Mouse (Mus musculus) left cerebral cortex, postnatal 4 days (tissue): ENCODE data around the gene Enah. TPM values are rescaled to one million over a fixed set of nuclear protein-coding genes. Genes with fewer than 3 reads are reported as not detected.
A peak's percentile ranks its signal among the peaks of the same experiment; 100 is the strongest.

Experiments
- DNase-seq: peaks from one replicate; pipeline ENCODE4 v3.0.0-alpha.2; 2022
- intact Hi-C: fragments of 180-260 bp; cut with DNase I; formaldehyde crosslinking; loops from one replicate; pipeline ENCODE4 v1.15.1; 2025
- total RNA-seq, 2 experiments: library from RNA; stranded (reverse); gene quantifications; 2 replicates each; pipeline ENCODE4 v1.2.3; 2021

Gene Enah
- total RNA-seq, 2 experiments from 2014 or later = 177 to 186 TPM

DNA sequence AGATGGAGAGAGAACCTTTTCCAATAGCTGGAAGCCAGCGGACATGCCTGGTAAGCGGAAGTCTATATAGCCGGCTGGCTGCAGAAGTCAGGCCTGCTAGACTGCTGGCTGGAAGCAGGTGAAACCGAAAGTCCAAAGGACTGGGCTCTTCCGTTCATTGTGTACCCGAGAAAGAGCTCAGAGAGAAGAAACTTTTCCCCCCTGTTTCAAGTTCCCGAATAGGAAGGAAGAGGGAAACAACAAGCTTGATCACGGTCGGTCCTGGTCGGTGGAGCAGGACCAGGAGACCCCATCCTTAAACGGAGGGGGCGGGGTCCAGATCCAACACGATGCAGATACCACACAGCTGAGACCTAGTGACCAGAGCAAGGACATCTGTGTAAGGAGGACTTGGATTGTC, 167.3 kb downstream of the Enah start:
- intact Hi-C loops = no loop called here

DNA sequence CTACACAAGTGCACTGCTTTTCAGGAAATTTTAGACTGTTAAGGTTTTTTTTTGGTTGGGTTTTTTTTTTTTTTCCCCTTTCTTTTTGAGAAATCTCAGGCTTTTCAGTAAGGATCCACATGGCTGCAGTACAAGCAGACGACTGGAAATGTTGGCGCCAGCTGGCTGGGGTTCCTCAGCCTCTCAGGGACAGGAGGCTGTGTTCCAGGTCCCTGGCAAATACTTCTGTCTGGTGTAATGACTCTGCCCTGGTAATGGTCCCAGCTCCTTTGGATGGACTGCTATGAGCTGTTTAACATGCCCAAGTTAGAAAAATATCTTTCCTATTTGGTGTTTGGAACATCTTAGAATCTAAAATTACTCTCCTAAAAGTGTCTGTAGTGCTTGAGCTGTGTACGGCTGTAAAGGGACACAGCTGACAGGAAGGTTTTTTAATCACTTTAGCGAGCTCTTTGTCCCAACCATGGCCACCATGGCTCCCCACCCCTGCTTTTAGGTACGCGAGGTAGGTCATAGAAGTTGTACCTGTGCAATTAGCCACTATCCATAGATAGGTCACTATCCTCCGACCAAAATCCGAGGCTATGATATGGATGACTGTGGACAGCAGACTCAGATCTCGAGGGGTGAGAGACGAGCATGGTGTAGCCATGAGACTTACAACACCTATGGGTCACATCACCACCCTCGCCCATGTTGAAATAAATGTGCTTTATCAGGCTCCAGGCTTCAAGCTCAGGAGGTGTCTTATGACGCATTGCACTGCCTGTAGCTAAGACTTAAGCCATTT, 168.1 kb downstream of the Enah start:
- intact Hi-C loops = no loop called here
- DNase-seq = peak; percentile 79

More for the DNA sequence above, 167.3 kb downstream of the Enah start:
- no peak for DNase-seq

DNA sequence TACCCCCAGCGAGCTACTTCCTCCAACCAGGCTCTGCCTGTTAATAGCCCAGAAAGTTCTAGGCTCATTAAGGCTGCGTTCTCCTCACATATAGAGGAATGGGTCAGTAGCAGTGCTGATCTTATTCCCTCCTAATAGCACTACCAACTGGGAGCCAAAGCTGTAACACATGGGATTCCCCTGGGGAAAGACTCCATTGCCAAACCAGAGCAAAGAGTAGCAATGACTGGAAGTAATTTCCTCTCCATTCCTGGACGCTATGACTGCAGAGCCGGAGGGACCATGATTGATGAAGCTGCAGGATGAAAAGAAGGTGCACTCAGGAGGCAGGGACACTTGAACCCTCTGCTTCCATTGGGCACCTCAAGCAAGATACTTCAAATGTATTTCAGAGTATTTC, 169.3 kb downstream of the Enah start:
- DNase-seq = peak; percentile 34
- intact Hi-C loops = no loop called here

DNA sequence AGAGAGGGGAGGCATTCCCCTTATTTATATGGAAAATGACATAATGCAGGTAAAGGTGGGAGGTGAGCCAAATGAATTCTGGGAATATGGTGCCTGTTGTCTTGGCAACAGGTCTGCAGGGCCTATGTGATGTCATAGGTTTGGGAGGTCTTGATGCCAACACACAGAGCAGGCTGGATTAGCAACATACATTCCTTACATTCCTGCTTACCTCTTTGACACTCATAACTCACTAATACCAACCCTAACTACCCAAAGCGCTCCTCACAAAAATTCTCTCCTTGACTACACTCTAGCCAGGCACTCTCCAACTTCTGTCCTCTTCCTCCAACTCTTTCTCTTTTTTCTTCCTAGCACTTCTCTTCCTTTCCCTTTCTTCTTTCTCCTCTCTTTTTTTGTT, 171.6 kb downstream of the Enah start:
- DNase-seq = no peak
- intact Hi-C loops = no loop called here

DNA sequence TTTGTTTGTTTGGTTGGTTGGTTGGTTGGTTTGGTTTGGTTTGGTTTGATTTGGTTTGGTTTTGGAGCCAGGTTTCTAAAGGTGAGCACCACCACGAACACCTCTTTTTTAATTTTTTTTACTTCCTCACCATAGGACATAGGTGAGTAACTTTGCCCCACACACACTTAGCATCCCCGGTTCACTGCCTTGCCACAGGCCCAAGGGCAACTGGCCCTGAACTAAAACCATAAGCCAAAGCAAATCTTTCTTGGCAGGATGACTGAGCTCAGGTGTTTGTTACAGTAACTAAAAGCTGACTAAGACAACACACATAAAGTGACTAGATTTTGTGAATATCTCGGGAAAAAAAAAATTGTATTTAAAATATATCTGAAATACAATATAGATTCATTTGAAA, 172.4 kb downstream of the Enah start:
- no peak for DNase-seq
- intact Hi-C loops = no loop called here

Other genes with a start within 250 kb of the Enah start
- 10 to 100 TPM; 21.7 to 24.1 TPM for gene Lbr, start 176.9 kb downstream of the Enah start, total RNA-seq
- 10 to 100 TPM; 46.2 to 46.6 TPM for gene Srp9, start 104.7 kb upstream of the Enah start, total RNA-seq
- gene Vmn1r1, start 144.5 kb upstream of the Enah start, total RNA-seq = not detected